Mouse (Mus musculus) MEL (cell line): ENCODE data around the gene Amdhd2.

Experiments used
- EP300 ChIP-seq, 2 experiments: IDR thresholded peaks; 2 replicates each; pipeline ENCODE4 v1.6.1; 2011; ENCODE audit warnings: improper control_type of control experiment in 2 of 2, low read length in 2 of 2, low read depth in 1 of 2, mild to moderate bottlenecking in 1 of 2
- ZKSCAN1 ChIP-seq: IDR thresholded peaks from 2 replicates; pipeline ENCODE4 v1.6.1; 2012; ENCODE audit warnings: low read depth, mild to moderate bottlenecking, inconsistent platforms, low read length, improper control_type of control experiment, moderate library complexity

GRCm38 (mm10) chr17:24150824-24151223 lies 12.7 kb downstream of the Amdhd2 start, which contains the start of gene Pdpk1:
- no peak for TF ChIP-seq ZKSCAN1
- TF ChIP-seq EP300 (IDR thresholded peaks at IDR 0.05; ENCODE audit: low read depth in 1 of 2, low read length in 2 of 2): no peak
